Mouse (Mus musculus) retina, embryonic 14.5 days (tissue): Measurements from ENCODE around the gene Insm1.

Experiments
- DNase-seq: peaks from one replicate; pipeline ENCODE4 v3.0.0-alpha.2; 2015; ENCODE audit warnings: low spot score

Insm1 gene

DNA sequence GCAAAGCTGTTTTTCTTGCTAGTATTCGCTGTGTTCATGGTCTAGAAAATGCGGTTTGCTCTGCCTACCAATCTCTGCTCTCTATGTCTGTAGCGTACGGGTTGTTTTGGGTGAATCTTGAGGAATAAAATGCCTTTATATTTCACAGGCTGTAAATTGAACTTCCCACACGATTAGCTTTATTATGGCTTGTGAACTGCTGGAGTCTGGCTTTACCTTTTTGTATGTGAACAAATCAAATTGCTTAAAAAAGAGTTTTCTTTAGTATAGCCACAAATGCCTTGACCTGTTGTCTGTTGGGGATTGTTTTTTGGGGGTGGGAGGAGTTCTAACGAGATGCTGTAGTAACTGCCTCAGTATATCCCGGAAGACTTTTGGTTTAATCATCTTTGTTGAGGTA lies 2.4 kb downstream of the Insm1 start:
- no peak for DNase-seq

- peak; percentile 45 for DNase-seq
Measured at GRCm38 (mm10) chr2:146225818-146226217, 4.1 kb downstream of the Insm1 start.

DNA sequence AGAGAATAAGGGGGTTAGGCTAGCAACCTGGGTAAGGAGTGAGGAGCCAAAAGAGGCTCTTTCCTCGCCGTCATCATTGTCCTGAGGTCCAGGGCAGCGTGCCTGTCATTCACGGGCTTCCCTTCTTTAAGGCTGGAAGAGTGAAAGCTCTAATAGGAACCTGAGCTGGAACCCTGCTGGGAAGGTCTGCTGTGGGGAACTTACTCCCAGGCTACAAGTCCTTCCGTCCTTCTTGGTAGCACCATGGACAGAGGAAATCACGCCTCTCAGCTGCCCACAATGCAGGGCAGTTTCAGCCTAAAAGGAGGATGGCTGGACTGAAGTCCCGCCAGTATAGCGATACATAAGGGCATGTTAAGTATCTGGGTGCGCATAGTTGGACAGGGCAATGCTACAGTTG lies 4.8 kb downstream of the Insm1 start:
- peak; percentile 75 for DNase-seq

GRCm38 (mm10) chr2:146227646-146228045 lies 5.9 kb downstream of the Insm1 start:
- DNase-seq, result no peak

DNA sequence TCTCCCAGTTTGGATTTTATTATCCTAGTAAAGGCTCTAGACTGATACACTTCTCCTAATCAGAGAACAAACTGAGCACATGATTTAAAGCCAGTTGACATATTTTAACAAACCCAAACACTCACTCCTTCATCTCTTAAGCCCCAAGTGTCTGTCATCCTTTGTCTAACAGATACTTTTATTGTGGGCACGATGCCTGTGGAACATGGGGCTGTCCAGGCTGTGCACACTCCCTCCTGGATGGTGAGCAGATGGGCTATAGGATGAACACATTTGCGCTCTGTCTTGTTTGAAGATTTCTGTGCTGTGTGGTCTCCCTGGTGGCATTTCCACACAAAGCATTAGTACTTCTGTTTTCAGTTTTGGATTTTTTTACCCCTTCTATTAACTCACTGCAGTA lies 6.7 kb downstream of the Insm1 start:
- DNase-seq, result no peak

DNA sequence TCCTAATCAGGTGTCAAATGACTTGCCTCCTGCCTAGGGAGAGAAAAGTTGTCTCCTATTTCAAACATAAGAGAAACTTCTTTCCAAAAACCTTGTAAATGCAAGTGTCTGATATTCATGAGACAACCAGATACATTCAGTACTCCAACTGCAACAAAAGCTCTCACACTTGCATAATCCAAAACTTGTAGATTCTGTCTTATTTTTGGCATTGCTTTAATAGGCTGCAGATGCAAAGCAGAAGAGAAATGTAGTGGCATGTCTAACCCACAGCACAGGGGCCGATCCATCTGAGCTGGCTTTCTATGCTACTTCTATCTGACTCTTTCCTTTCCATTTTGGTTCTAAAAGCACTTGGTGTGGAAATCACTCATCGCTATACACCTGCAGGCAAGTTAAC lies 9.8 kb downstream of the Insm1 start:
- no peak for DNase-seq

GRCm38 (mm10) chr2:146239196-146239747 lies 17.6 kb downstream of the Insm1 start:
- DNase-seq, result no peak

DNA sequence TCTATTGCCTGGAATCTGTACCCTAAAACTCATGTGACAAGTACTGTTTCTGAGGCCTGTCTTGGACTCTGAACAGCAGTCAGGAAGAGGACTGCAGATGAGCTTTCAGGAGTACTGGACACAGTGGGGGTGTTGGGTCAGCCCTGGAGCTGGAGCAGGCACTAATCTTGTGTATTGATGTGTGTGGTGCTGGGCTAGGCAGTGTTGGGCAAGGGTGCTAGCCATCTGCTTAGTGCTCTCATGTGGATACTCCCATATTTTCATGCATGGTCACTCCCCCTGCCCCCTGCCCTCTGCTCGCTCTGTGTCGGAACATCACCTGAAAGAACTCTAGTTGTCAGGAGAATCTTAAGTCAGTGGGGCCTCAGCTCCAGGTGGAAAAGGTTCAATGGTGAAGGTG lies 22.3 kb downstream of the Insm1 start:
- DNase-seq, result no peak

- no peak for DNase-seq
Measured at GRCm38 (mm10) chr2:146245401-146245800, 23.7 kb downstream of the Insm1 start.

DNA sequence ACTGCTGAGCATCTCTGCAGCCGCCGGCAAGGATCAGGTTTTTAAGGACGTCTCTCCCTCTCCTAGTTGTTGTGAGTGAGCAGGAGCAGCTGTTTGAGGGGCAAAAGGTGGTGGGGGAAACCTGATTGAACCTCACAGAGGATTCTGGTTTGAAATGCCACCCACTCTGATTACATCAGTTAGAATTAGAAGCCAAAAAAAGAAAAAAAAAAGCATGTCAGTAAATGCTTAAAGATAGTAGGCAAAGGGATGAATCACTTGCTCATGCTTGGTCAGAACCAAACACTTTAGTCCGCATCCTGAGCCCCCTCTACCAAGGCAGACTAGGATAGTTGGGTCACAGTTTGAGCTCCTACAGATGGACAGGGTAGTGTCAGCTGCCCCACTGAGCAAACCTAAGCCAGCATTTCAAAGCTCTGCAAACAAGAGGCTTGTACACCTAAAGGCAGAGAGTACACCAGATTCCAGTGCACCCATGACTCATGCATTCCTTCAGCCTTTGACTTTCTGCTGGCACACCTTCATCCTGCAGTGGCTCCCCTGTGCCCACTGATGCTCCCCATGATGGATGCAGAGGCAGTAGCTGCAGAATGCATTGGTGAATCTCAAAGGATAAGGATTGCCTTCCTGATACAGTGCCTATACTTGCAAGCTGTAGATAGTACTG lies 24.8 kb downstream of the Insm1 start:
- no peak for DNase-seq

GRCm38 (mm10) chr2:146247576-146247975 lies 25.9 kb downstream of the Insm1 start:
- no peak for DNase-seq

DNA sequence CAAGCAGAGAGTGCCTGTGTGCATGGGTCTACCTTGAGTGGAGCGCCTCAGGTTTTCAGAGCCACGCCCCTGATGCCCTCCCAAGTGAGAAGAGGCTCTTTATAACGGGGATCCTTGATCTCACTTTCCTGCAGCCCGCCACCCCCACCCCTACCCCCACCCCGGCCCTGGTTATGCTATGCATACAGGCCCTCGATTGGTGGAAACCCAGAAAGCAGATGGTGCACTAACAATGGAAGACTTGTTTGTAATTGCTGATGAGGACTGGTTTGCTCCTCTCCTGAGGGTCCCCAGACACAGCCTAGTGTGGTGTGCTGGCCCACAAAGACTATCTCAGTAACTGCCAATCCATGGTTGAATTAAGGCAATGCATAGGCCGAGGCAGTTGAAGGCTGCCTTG lies 27.3 kb downstream of the Insm1 start:
- DNase-seq, result no peak

DNA sequence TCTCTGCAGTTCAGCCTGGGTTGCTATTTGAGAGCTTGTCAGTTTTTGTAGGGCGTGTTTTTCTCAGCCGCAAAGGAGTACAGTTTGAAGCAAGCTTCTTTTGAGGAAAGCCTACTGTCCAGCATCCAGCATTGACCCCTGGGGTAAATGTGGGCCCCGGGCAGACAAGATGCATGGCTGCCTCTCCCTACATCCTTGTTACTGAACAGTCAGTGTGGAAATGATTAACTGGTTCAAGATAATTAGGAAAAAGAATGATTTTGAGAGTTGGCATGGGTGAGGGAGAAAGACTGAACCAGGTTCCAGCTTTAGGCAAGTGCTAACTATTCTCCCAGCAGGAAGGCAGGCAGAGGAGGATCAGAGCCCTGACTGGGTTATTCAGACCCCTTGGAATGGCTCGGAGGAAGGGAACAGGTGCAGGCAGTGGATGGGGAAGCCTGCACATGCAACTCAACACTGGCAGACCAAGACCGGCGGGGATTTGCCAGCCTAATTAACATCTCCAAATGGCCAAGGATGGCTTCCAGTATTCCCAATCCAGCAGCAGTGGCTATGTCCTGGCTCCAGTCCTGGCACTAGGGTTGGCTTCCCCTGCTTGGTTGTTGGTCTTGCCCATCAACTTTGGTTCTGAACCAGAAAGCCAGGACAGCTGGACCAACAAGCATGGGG lies 28.6 kb downstream of the Insm1 start:
- no peak for DNase-seq

- no peak for DNase-seq
Measured at GRCm38 (mm10) chr2:146254387-146254786, 32.7 kb downstream of the Insm1 start.

DNA sequence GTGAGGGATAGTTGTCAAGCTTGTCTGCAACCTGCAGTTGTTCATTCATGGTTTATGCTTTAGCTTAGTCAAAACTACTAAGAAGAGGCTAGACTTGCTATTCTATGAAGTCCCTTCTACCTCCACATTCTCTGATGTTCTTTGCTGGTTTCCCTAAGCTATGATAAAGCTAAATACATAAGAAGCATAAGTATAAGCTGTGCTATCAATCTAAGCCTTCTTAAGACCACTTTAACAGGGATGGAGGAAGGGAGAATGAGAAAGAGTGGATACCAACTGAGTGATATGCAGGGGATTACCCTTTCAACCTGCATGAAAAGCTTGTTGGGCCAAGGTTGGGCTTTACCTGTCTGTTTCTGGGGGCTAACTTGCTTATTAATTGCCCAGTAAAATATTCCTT lies 33.9 kb downstream of the Insm1 start:
- no peak for DNase-seq

DNA sequence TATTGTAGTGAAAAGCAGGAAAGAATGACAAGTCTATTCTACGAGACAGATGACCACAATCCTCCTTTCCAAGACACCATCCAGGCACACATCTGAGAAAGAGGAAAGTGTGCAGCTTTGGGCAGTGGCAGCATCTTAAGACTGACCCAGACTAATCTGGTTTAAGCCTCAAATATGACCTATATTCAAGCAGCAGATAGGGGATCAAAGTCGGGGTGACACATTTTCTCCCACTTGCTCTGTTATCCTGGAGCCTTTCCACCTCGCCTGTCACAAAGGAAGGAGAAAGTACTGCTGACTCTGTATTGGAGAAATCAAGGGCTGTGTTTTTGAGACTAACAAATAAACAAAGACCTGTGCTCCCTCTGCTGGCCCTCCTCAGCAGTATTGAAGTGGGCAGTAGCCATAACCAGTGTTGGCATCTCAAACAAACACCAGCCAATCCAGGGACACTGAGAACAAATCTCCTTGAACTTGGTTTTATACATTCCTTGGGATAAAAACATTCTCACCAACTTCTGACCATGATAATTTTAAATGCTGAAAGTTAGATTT lies 34.7 kb downstream of the Insm1 start:
- peak; percentile 69 for DNase-seq

GRCm38 (mm10) chr2:146257037-146257436 lies 35.3 kb downstream of the Insm1 start:
- DNase-seq, result no peak

DNA sequence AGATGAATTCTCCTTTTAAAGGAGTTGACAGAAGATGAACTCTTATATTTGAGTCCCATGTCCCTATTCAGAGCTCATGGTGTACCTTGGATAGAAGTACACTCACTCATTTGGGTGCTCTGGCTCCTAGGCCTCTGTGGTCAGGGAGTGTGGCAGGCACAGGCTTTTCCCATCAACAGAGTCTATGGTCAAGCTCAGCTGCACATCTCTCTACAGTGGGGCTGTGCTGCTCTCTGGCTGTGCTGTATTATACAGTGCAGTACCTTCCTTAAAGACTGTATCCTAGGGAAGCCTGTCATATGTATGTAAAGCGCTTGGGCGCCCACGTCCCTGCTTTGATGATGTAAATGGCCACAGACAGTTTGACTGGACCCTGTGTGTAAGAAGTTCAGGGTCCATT lies 35.9 kb downstream of the Insm1 start:
- no peak for DNase-seq

- peak; percentile 60 for DNase-seq
Measured at GRCm38 (mm10) chr2:146258736-146259469, 37.2 kb downstream of the Insm1 start.

GRCm38 (mm10) chr2:146259787-146260560 lies 38.3 kb downstream of the Insm1 start:
- no peak for DNase-seq

- no peak for DNase-seq
Measured at GRCm38 (mm10) chr2:146261146-146261545, 39.4 kb downstream of the Insm1 start.

GRCm38 (mm10) chr2:146262215-146262614 lies 40.5 kb downstream of the Insm1 start:
- peak; percentile 80 for DNase-seq
